Mouse (Mus musculus) lung, adult 2 months (tissue): ENCODE data around the gene Itga8.

Source experiments
- CTCF ChIP-seq: fragments of 200-500 bp; IDR thresholded peaks from 2 replicates; pipeline ENCODE4 v1.5.1; 2011; ENCODE audit warnings: mild to moderate bottlenecking, low read length, control low read depth; ENCODE audit not compliant: insufficient read depth
- POLR2A ChIP-seq: fragments of 200-500 bp; IDR thresholded peaks from 2 replicates; pipeline ENCODE4 v1.6.1; 2011; ENCODE audit warnings: low read depth, mild to moderate bottlenecking, control low read depth, low read length, borderline replicate concordance; ENCODE audit errors: extremely low read depth

DNA sequence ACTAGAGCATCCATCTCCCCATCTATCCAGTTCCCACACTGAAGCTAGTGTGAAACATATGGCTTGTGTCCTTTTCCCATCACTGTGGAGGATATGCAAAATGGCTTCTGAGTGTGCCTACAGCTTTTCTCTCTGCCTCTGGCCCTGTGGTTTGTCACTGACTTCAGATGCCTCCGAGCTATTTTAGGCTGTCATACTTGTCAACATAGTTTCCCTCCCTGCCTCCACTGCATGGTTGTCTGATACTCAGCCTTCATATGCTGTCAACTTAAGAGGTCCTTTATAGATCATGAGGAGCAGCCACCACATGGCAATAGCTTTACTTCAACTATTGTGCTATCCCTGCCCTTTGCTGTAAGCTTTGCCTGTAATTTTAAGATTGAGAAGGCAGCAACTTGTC lies 75.4 kb downstream of the Itga8 start:
- no peak for TF ChIP-seq CTCF
- no peak for TF ChIP-seq POLR2A
